Mouse (Mus musculus) spleen, postnatal 4 days (tissue): ENCODE data around the gene Zfp366.

Experiments used
- DNase-seq, 2 experiments: peaks; one replicate each; pipeline ENCODE4 v3.0.0; 2022; ENCODE audit warnings: low spot score in 2 of 2

Gene Zfp366

DNA sequence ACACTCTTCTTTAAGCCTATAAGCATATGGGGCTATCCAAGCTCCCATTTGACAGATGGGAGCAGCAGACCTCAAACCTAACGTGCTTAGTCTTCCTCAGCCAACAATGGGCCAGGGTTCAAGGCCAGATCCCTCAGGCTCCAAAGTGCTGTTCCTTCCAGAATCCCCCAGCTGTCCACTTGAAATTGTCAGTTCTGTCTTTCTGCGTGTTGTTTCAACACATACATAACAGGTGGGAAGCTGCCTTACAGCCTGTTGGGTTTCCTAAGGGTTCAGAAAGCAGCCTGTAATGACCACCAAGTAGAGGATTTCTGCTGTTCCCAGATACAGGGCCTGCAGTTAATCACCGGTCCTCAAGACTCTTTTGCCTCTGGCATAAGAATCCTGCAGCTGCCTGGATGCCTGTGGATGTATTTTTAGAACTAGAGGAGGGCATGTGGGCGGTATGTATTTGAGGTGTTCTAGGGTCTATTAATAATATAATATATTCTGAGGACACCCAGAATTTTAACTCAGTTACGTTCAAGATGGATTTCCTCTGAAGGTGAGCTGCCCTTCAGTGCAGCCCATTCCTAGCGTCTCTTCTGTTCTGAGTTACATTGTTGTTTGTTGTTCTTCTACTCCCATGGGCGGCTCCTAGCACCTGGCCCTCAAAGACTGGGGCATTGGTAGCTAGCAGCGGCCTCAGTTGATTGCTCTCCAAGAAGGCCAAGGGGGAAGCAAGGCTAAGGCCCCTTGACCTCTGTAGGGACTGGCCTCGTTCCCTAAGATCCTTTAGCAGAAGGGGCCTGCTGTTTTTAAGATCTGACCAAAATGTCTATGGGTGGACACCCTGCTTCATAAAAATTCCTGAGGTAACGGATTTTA, 41.0 kb downstream of the Zfp366 start:
- DNase-seq: no peak

DNA sequence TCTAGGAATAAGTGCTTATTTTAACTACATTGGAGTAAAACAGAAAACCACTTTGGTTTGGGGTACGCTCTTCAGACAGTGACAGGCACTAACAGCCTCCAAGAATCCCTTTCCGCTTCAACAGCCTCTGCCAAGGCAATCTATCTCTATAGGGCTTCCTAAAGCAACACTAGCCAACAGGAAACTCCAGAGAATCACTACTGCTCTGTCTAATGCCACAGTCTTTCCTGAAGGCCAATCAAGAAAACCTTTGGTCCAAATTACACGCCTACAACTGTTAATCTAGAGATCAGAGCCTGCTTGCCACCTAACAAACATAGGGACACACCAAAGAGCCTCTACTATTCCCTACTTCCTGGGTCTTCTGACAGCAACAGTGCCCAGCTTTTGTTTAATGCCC, 42.2 kb downstream of the Zfp366 start:
- no peak for DNase-seq

- no peak for DNase-seq
Observed at GRCm38 (mm10) chr13:99227456-99228250, 43.0 kb downstream of the Zfp366 start.

DNA sequence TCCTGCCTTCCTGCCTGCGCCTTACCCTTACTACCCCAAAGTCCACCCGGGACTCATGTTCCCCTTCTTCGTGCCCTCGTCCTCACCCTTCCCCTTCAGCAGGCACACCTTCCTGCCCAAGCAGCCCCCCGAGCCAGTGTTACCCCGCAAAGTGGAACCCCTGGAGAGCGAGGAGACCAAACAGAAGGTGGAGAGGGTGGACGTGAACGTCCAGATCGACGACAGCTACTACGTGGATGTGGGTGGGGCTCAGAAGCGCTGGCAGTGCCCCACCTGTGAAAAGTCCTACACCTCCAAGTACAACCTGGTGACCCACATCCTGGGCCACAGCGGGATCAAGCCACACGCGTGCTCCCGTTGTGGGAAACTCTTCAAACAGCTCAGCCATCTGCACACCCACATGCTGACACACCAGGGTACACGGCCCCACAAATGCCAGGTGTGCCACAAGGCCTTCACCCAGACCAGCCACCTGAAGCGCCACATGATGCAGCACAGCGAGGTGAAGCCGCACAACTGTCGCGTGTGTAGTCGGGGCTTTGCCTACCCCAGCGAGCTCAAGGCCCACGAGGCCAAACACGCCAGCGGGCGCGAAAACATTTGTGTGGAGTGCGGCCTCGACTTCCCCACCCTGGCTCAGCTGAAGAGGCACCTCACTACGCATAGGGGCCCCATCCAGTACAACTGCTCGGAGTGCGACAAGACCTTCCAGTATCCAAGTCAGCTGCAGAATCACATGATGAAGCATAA, 44.4 kb downstream of the Zfp366 start:
- DNase-seq: no peak

- no peak for DNase-seq
Observed at GRCm38 (mm10) chr13:99229641-99230494, 45.2 kb downstream of the Zfp366 start.

DNA sequence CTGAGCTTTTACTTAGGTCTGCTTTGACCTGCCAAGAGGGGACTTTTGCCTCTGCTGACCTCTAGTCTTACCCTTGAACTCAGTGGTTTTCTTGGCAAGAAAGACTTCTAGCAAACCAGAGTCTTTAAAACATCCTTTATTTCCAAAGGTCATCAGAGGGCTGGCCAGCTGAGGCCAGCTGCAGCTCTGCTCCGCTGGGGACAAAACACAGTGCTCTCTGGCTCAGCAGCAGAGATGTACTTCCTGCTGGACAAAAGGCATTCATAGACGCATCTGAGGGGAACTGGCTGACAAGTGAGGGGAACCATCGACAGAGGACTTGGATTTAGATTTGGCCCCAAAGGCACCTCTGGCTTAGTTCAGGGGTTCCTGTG, 45.9 kb downstream of the Zfp366 start:
- no peak for DNase-seq

- DNase-seq: no peak
Observed at GRCm38 (mm10) chr13:99233333-99233732, 48.7 kb downstream of the Zfp366 start.

DNA sequence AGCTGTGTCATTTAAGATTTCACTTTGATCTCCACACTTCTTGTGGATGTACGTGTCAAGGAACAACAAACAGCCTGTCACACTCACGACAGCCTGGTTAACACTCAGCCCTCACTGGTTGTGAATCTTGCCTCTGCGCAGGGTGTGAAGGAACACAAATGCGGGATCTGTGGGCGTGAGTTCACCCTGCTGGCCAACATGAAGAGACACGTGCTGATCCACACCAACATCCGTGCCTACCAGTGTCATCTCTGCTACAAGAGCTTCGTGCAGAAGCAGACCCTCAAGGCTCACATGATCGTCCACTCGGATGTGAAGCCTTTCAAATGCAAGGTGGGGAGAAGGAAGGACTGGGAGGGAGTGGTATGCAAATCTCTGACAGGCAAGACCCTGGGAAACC, 49.3 kb downstream of the Zfp366 start:
- no peak for DNase-seq

GRCm38 (mm10) chr13:99235428-99236210, 51.0 kb downstream of the Zfp366 start:
- DNase-seq: no peak

- DNase-seq: no peak
Observed at GRCm38 (mm10) chr13:99236222-99236621, 51.6 kb downstream of the Zfp366 start.

GRCm38 (mm10) chr13:99237122-99237521, 52.5 kb downstream of the Zfp366 start:
- DNase-seq: no peak

- DNase-seq: no peak
Observed at GRCm38 (mm10) chr13:99237841-99238216, 53.2 kb downstream of the Zfp366 start.

- no peak for DNase-seq
Observed at GRCm38 (mm10) chr13:99238217-99239160, 53.9 kb downstream of the Zfp366 start.

GRCm38 (mm10) chr13:99239161-99239530, 54.5 kb downstream of the Zfp366 start:
- DNase-seq: no peak

DNA sequence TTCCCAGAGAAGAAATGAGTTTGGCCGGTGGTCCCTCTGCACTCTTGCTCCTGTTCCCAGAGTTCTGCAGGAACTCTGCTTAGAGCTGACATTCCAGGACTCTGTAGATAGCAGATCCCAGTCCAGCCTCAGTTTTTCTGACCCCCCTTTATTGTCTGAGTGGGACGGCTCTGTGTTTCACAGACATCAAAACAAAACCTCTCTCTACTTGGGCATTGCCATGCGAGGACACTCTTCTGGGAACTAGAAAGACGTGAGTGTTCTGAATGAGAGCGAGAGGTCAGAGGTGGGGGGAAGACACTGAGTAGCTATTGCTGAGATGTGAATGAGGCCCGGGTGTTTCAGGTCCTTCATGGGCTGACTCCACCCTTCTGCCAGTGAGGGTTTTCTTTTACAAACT, 55.1 kb downstream of the Zfp366 start:
- no peak for DNase-seq

DNA sequence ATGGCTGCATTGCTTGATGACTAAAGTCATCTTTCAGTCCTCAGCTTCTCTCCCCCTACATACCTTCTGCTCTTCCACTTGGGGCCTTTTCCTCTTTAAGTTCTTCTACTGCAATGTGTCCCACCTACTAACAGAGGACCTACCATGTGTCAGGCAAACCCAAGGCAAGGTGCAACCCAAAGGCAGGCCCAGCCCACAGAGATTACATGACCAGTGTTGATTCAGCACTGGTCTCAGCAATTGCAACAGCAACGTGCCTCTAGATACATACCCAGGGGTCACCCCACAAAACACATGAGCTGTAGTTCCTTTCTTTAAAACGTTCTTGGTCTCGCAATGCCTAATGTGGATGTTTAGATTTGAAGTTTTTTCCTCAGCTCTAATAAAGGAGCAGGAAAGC, 57.4 kb downstream of the Zfp366 start:
- no peak for DNase-seq

DNA sequence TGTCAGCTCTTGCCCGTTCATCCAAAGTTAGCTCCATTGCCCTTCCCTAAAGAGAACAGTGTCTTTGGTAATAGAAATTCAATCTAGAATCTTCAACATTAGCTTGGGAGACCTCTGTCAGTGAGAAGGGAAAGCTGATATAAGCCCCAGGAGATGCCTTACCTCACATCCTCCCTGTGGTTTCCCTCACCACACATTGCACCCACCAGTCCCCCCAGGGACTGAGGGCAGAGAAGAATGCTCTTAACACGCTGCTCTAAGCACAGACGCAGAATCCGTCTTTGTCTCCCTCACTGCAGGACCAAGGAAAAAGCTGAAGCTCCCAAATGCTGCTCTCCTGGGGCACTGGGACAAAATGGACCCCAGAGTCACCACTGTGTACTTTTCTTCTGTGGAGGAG, 58.3 kb downstream of the Zfp366 start:
- DNase-seq: no peak

DNA sequence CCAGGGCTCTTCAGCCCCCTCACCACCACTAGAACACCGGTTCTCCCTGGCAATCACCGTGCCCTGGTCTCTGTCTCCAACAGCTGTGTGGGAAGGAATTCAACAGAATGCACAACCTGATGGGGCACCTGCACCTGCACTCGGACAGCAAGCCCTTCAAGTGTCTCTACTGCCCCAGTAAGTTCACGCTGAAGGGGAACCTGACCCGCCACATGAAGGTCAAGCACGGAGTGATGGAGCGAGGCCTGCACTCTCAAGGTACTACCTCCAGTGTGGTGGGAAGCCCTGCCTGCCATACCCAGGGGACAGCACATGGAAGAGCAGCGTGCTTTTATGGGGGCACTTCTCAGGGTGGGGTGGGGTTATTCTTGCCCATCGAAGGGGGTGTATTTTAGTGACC, 59.2 kb downstream of the Zfp366 start:
- no peak for DNase-seq

DNA sequence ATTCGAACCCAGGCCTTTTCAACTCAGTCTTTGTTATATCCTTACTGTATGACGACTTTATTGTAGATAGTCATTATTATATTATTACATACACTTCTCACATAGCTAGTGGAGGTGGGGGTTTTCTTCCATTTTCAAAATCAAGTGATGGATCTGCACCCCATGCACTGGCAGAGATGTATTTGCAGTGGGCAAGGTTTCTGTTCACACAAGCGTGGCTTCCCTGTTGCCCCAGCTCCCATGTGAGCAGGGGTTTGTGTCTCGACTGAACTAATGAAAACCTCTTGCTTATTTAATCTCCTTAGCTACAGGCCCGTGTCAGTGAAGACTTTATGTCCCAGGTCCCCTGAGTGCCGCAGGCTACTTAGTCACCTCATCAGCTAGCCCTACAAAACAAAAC, 59.8 kb downstream of the Zfp366 start:
- DNase-seq: no peak

- DNase-seq: no peak
Observed at GRCm38 (mm10) chr13:99244896-99245295, 60.3 kb downstream of the Zfp366 start.
